In the genomic region with DNA sequence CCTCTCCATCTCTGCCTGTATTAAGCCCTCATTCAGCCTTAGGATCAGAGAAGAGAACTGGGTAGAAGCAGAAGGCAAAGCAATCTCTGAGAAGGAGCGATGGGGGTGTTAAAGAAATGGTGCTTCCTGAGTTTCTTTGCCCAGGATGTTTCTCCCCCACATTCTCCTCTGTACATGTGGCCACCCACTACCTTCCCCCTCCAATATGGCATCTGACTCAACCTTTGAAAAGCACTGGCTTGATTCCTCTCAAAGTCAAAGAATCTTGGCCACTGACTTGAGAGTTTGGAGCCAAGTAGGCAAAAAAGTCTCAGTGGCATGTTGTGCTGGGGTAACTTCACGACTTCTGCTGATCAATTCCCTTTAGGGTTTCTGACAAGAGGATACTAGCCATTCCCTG, we compare ENCODE assay signal across 25 mouse cellular contexts.
"Had no signal": no experiment of that assay in that cellular context is flagged by ENCODE, and none has a peak within 500 bp of the region (broad histone marks: within the 10 kb centered on the region; RNA-seq: fewer than 3 reads in every experiment).

No protein-coding gene starts in this region.

- H3K9ac ChIP-seq: intestine, embryonic 15.5 days; kidney, embryonic 15.5 days; limb, embryonic 13.5 days; liver, embryonic 12.5 days; liver, embryonic 15.5 days; lung, embryonic 15.5 days; midbrain, embryonic 13.5 days; neural tube, embryonic 13.5 days; stomach, embryonic 15.5 days had no signal

- H3K4me3 ChIP-seq: intestine, embryonic 15.5 days; kidney, embryonic 15.5 days; left cerebral cortex, adult 2 months; limb, embryonic 10.5 days; limb, embryonic 13.5 days; liver, embryonic 12.5 days; liver, embryonic 15.5 days; lung, embryonic 15.5 days; megakaryocyte, embryonic 14.5 days; midbrain, embryonic 10.5 days; midbrain, embryonic 13.5 days; myocyte; neural tube, embryonic 13.5 days; stomach, embryonic 15.5 days had no signal

- H3K4me2 ChIP-seq: intestine, embryonic 15.5 days; kidney, embryonic 15.5 days; limb, embryonic 13.5 days; liver, embryonic 12.5 days; liver, embryonic 15.5 days; lung, embryonic 15.5 days; midbrain, embryonic 13.5 days; neural tube, embryonic 13.5 days; stomach, embryonic 15.5 days had no signal

- H3K27me3 ChIP-seq: intestine, embryonic 15.5 days; kidney, embryonic 15.5 days; limb, embryonic 13.5 days; liver, embryonic 12.5 days; liver, embryonic 15.5 days; lung, embryonic 15.5 days; megakaryocyte, embryonic 14.5 days; midbrain, embryonic 13.5 days; neural tube, embryonic 13.5 days; stomach, embryonic 15.5 days had no signal

- H3K36me3 ChIP-seq: intestine, embryonic 15.5 days; kidney, embryonic 15.5 days; limb, embryonic 10.5 days; limb, embryonic 13.5 days; liver, embryonic 12.5 days; liver, embryonic 15.5 days; lung, embryonic 15.5 days; midbrain, embryonic 10.5 days; midbrain, embryonic 13.5 days; neural tube, embryonic 13.5 days; stomach, embryonic 15.5 days had no signal

- H3K4me1 ChIP-seq: intestine, embryonic 15.5 days; kidney, embryonic 15.5 days; limb, embryonic 10.5 days; limb, embryonic 13.5 days; liver, embryonic 12.5 days; liver, embryonic 15.5 days; lung, embryonic 15.5 days; megakaryocyte, embryonic 14.5 days; midbrain, embryonic 10.5 days; midbrain, embryonic 13.5 days; neural tube, embryonic 13.5 days; stomach, embryonic 15.5 days had no signal

- H3K27ac ChIP-seq: intestine, embryonic 15.5 days; kidney, embryonic 15.5 days; left cerebral cortex, adult 2 months; limb, embryonic 10.5 days; limb, embryonic 13.5 days; liver, embryonic 12.5 days; liver, embryonic 15.5 days; lung, embryonic 15.5 days; midbrain, embryonic 10.5 days; midbrain, embryonic 13.5 days; neural tube, embryonic 13.5 days; stomach, embryonic 15.5 days had no signal

- DNase-seq: kidney, adult 11 months; kidney, adult 8-10 months; kidney, postnatal 10 days; kidney, postnatal 36 days; liver; lung, adult 18-20 months; lung, postnatal 10 days; lung, postnatal 36 days; right cerebral cortex, postnatal 4 days; thymus, postnatal 25 days had no signal

- ATAC-seq: intestine, embryonic 15.5 days; liver, embryonic 12.5 days; midbrain, embryonic 13.5 days; midbrain, embryonic 16.5 days had no signal

- H3K9me3 ChIP-seq: intestine, embryonic 15.5 days; kidney, embryonic 15.5 days; limb, embryonic 10.5 days; limb, embryonic 13.5 days; liver, embryonic 12.5 days; liver, embryonic 15.5 days; lung, embryonic 15.5 days; midbrain, embryonic 10.5 days; midbrain, embryonic 13.5 days; neural tube, embryonic 13.5 days; stomach, embryonic 15.5 days had no signal
